Mouse (Mus musculus): ENCODE measurements around the gene Parvb.

DNA sequence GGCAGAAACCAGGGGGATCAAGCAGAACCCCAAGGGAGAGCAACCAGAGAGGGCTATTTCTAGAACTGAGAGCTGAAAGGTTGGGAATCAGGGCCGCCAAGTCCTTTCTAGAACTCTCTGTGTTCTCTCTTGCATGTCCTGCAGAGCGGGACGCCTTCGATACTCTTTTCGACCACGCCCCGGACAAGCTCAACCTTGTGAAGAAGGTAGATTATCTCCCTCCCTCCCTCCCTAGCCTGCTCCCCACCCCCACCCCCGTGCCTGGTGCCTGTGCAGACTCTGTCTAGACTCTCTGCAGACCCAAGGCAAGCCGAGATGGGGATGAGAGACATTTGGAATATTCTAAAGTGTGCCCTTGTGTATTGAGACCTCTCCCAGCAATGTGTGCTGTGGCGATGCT is 71.4 kb downstream of the Parvb start:
- TF ChIP-seq USF1 (IDR thresholded peaks at IDR 0.05; ENCODE audit: low read depth) (no peak), CTCF (IDR thresholded peaks at IDR 0.05; ENCODE audit: control insufficient read depth, insufficient read depth, insufficient read length) (no peak), MYOD1 (IDR thresholded peaks at IDR 0.05; ENCODE audit: control insufficient read depth, insufficient read length, low read depth) (no peak), FOSL1 (IDR thresholded peaks at IDR 0.05; ENCODE audit: insufficient read depth, low read length, poor library complexity, severe bottlenecking) (no peak), MAX (IDR thresholded peaks at IDR 0.05) (no peak), CEBPB (IDR thresholded peaks at IDR 0.05; ENCODE audit: low read depth) (no peak), MYOG (IDR thresholded peaks at IDR 0.05; ENCODE audit: control insufficient read depth, extremely low read depth, insufficient read length) (no peak)

Measured in C2C12 (cell line).